Mouse (Mus musculus) left cerebral cortex, adult 11 months (tissue): Measurements from ENCODE around the gene Fcrl5.
A peak's percentile ranks its signal among the peaks of the same experiment; 100 is the strongest.

Experiments
- DNase-seq: peaks from one replicate; pipeline ENCODE4 v3.0.0; 2022; ENCODE audit warnings: low spot score

Fcrl5 gene

DNA sequence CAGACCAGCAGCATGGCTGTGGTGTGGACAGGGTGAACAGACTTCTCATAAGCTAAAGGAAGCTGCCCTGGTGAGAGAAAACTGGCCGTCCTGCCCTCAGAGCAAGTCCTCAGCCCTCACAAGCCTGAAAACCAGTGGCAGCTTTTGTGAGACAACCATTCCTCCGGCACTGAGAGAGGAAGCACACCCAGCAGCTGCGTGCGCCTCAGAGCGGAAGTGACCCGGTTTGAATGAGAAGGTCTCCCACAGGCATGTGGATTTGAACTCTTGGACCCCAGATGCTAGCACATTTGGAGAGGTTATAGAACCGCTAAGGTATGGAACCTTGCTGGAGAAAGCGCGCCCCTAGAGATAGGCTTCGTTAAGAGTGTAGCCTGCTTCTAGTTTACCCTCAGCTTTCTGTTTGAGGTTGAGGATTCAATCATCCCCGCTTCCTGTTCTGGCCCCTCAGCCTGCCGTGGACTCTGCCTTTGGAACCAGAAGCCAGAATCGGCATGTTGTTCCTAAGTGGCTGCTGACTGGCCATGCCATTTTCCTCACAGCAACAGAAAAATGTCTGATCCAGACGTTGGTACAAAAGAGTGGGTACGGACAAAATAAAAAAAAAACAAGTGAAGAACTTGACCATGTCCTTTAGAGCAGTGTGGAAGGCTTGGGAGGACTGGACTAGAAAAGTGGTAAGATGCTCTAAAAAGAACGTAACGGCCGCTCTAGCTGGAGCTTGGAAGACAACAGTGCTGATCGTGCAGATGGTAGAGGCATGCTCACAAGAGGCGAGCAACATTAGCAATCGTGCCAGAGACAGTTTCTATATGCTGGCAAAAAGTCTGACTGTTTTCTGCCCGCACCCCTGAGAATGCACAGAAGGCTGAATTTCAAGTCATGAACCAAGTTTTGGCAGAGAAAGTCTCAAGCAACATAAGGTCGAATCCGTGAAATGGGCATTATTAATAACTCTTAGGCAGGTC, 64.8 kb downstream of the Fcrl5 start:
- no peak for DNase-seq

DNA sequence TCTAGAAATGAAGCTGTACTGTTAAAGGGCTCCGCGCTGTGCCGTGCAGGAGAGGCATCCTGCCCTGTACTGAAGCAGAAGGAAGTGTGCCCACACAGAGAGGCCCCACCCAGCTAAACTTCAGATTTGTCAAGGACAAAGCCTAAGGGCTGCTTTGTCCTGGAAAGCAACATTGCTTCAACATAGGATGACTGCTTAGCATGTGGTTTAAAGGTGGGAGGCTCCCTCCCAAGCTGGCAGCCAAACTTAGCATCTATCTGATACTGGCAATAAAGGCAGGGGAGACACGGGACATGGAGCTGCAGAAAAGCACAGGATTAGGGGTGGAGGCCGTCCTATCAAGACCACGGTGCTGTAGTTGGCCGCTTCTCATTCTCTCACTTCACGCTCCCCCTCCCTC, 65.6 kb downstream of the Fcrl5 start:
- DNase-seq = no peak

DNA sequence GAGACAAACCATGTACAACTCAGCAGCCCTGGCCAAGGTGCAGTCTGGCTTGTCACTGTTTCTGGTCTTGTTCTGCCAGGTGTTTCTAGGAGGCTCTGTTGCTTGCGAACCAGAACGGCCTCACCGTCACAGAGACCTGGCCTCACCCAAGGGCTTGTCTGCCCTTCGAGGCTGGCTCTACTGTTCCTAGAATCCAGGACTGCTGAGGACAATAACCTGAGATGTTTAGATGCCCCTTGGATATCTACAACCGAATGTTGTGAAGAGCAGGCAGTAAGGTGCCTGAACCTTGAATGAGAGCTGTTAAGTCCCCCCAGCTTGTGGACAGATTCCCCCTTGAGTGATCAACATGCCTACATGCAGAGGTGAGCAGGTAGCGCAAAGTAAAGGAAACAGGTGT, 67.2 kb downstream of the Fcrl5 start:
- DNase-seq = no peak

- DNase-seq = no peak
These were observed 68.8 kb downstream of the Fcrl5 start for GRCm38 (mm10) chr3:87504330-87504729.

GRCm38 (mm10) chr3:87504749-87505425, 69.3 kb downstream of the Fcrl5 start:
- DNase-seq = no peak

DNA sequence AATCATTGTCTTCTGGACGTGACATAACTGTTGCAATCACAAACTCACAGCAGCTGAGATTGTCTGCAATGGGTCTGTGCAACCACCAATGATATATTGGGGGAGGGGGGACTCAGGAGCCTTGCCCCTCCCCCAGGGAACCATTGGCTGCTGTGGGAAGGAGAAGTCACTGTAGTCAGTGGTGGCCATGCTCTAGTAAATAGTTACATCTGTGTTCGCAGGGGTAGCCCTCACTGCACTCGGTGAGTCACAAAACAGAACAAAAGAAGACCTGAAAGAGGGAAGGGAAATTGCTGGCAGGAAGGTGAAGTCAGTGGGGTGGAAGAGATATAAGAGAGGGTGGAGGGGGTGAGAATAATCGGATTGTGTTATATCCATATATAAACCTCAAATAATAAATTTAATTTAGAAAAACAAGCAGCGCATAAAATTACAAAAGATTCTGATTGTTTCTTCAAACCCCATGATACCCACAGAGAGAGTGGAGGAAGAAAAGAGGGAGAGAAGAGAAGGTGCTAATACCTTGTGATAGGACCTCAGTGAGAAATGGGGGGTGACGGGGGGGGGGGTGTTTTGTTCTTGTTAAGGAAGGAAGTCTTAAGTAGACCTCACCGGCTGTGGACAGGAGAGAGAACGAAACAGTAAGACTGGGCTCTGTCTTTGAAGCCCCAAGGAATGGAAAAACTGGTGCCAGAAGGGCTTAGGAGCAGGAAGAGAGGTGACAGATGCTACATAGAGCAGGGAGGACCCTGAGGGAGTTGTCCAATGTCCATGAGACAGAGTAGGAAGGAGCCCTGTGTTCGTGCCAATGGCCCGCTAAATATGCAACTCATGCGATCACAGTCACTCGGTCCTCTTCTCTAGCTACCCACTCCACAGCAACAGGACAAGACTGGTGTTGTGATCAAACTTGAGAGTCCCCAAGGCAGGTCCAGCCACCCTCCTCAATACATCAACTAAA, 71.2 kb downstream of the Fcrl5 start:
- DNase-seq = no peak

DNA sequence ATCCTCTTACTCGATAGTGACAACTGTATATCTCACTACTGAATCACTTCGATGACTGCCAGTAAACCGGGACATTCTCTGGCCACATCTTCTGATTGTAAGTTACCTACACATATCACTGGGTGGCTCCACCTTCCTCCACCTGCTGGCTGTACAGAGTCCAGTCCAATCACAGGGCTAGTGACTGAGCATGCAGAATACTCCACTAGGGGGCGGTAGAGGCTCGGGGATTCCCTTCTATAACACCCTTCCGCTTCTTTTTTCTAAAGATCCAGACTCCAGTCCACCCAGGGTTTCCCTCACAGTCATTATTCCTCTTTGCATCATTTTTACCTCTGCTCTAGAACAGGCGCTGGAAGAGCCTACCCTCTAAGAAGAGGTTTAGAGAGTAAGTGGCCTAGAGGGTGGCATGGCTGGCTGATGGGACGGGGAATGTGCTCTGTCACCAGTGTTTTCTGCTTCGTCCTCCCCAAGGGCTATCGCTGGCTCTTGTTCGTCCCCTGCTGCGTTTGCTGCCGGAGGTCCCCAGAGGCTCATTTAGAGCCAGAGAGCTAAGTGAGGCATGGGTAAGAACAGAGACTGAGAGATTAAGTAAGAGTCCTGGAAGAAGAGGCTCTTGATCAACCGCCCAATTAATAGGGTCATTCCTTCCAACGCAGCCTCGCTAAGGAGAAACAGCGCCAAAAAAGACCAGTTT, 72.8 kb downstream of the Fcrl5 start:
- peak; percentile 47 for DNase-seq

DNA sequence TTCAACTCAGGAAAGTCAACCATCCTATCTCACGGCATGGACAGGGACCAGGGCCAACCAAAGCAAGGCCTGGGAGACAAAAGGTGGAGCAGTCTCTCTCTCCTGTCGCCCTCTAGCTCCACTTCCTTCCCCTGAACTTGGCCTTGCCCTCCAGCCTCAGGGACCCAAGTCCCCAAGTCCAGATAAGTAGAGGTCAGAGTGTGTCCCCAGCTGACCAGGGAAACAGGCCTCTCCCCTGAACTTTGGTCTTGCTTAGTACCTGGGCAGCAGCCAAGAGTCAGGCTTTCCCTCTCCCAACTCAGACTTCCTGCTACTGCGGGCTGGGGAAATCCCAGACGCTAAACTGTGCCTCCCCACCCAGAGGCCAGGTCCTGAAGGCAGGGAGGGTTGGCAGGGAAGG, 73.5 kb downstream of the Fcrl5 start:
- no peak for DNase-seq

DNA sequence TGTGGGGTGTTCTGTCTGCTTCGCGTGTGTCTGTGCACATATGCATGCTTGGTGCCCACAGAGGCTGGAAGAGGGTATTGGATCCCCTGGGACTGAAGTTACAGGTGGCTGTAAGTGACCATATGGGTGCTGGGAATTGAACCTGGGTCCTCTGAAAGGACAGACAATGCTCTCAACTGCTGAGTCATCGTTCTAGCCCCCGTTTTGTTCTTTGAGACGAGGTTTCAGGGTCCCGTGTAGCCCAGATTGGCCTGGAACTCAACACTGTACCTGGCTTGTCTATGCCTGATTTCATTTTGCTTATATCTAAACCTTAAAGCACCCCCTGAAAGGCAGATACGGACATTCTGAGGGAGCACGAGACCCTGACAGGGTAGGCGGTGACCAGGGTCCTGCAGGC, 75.3 kb downstream of the Fcrl5 start:
- DNase-seq = no peak

DNA sequence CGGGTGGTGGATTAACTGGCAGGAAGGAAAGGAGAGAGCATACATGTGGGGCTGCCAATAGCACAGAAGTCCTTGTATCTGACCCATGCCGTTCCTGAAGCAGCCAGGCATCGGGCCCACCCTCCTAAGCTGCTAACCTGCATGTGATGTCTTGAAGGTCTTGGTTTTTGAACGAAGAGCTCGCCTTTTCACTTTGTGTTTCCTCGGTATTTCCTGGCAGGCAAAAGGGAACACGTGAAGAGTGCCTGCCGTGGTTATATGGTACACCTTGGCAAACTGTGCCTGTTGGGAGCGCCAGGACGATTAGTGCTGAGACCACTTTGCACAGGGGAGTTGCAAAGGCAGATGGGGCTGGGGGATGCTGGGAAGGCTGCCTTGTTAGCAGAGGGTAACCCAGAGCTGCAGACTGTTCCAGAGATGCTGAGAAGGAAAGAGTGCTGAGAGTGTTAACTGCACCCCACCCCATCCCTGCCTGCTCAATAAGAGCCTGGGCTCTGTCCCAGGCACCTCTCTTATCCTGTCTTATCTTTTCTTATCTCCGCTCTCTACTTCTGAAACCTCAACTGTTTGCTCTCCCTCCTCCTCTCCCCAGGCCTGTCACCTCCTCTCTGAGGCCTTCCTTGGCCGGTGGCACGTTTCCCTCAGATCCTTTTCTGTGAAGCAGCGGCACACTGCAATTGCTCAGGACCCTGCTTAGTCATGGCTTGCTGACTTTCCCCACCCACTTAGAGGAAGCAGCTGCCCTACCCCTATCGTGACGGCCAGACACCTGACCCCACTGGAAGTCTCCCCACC, 76.6 kb downstream of the Fcrl5 start:
- no peak for DNase-seq

DNA sequence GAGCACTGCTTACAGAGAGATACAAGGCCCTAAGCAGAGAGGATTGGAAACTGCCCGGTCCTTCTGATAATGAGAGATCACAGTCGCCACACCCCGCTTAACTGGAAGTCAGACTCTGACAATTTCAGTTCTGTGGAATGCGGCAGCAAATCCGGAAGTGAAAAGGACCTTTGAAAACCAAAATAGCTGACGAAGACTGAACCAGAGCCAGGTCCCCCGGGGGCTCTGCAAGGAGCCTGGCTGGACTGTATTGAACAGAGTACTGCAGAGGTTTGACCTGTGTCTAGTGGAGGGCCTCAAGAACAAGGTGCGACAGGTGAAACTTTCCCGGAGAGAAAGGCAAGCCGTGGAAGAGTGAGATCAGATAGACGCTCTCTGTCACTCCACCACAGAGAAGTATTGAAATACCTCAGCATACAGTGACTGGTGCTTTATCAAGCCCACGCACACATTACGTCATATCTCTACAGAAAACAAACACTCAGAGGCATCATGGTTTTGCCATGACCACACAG, 80.1 kb downstream of the Fcrl5 start:
- DNase-seq = no peak

- no peak for DNase-seq
These were observed 82.9 kb downstream of the Fcrl5 start for GRCm38 (mm10) chr3:87518425-87518824.

- no peak for DNase-seq
These were observed 85.6 kb downstream of the Fcrl5 start for GRCm38 (mm10) chr3:87521126-87521525.

- no peak for DNase-seq
These were observed 86.3 kb downstream of the Fcrl5 start for GRCm38 (mm10) chr3:87521833-87522232.

DNA sequence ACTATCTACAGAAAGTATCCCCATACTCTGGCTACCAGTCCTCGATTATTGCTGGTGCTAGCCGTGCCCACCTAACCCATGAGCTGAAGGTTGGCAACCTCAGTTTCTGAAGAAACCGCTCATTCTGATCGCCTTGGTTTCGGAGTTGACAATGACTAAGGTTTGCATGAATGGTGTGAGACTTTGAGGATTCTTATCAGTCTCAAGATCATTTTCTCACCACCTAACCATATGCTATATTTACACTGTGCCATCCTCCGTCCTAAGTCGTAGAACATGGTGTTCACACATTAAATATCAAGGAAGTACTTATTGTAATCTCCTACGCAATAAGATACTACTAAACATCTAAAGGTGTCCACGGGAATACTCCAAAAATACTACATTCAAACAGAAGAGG, 88.1 kb downstream of the Fcrl5 start:
- no peak for DNase-seq

GRCm38 (mm10) chr3:87525043-87525836, 89.7 kb downstream of the Fcrl5 start, which contains the start of gene Etv3:
TSS of gene Etv3 (plus strand) at chr3:87525407.
- DNase-seq = peak; percentile 75

DNA sequence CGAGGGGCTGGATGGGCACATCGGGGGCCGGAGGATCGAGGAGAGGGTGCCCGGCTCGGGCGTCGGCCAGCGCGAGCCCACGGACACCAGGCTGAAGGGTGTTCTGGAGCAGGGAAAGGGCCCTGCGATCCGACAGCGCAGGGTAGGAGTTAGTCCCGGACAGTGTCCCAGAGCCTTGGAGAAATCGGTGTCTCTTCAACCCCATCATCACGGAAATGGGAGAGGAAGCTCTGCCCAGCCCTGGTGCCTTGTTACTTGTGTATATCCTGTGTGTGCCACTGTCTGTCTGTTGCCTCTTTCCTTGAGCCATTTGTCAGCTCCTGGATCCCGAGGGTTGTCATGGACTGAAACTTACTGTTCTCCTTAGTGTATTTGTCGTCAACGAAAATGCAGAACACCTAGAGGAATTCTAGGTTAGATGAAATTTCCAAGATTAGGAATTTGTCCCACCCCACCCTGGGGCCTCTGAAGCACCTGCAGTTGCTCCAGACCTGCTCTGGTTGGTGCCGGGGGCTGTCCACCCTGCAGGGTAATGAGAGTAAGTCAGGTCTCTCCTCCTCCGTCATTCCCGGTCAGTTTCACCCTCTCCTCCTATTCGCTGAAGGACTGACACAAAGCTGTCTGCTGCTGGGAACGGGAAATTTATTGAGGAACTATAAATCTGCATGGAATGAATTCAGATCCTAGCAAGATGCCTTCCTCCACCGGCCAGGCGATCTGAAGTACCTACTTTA, 90.4 kb downstream of the Fcrl5 start:
- DNase-seq = no peak

- no peak for DNase-seq
These were observed 91.6 kb downstream of the Fcrl5 start for GRCm38 (mm10) chr3:87527139-87527538.

DNA sequence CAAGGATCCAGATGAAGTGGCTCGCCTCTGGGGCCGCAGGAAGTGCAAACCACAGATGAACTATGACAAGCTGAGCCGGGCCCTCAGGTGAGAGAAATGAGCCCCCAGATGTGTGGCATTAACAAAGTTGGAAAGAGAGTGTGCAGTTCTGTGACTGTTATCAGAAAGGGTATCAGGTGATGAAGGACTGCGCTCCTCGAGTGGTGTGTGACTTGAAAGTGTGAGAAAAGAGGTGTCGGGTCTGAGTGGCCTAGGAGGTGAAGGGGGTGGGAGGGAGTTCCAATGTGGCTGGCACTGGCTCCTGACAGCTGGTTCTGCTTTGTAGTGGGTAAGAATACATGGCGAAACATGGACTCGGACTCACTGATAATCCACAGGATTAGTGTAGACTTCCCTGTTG, 92.4 kb downstream of the Fcrl5 start:
- no peak for DNase-seq
